Mouse (Mus musculus) liver, adult 2 months (tissue): Measurements from ENCODE around the gene Zmynd12.

ENCODE experiments used
- CTCF ChIP-seq: fragments of 200-500 bp; IDR thresholded peaks from 2 replicates; pipeline ENCODE4 v1.5.1; 2011; ENCODE audit warnings: low read depth, low read length, control low read depth
- POLR2A ChIP-seq: fragments of 200-500 bp; IDR thresholded peaks from 2 replicates; pipeline ENCODE4 v1.6.1; 2011; ENCODE audit warnings: low read length, control low read depth; ENCODE audit not compliant: insufficient read depth; ENCODE audit errors: extremely low read depth

DNA sequence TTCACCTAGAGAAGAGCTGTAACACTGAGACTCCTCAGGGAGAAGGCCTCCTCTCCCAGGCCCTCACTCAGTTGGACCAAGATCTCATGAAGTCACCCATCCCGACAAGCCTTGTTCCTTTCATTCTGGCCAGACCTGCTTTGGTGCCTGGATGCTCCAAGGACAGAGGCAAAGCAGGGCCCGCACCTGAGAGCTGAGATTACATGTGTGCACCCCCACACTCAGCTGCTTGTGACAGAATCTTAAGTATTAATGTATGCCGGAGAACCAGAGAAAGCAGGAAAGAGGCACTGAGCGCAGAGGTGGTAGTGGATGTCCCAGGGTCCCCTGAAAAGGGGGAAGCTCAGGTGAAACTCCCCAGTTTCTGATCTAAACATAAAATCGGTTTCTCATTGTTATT lies 30.5 kb downstream of the Zmynd12 start:
- TF ChIP-seq CTCF = no peak
- no peak for TF ChIP-seq POLR2A
